Mouse (Mus musculus): ENCODE measurements at regions not wholly inside any gene's neighbourhood (a gene's known extent, or its start where the extent isn't known, plus 50 kb on each side); places are given as distances from the start of the nearest gene placed in this dataset.

DNA sequence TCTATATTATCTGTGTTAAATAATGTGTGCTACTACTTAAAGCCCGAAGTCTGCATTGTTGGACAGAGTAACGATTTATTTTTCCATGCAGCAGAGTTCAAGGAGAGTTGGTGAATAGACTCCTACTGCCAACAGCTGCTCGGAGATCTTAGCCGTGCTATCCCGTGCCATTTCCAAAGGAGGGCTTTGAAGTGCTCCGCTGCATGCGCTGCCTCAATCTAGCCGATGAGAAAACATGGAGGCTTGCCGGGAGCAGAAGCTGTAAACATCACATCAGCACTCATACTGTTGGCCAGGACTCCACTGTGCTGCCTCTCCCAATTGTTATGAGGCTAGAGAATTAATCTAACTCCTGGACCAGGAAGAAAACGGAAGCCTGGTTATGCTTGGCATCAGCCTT, 174.1 kb upstream of the Hnrnpa3 start:
- DNase-seq (ENCODE audit: low read depth, low spot score): no peak

DNA sequence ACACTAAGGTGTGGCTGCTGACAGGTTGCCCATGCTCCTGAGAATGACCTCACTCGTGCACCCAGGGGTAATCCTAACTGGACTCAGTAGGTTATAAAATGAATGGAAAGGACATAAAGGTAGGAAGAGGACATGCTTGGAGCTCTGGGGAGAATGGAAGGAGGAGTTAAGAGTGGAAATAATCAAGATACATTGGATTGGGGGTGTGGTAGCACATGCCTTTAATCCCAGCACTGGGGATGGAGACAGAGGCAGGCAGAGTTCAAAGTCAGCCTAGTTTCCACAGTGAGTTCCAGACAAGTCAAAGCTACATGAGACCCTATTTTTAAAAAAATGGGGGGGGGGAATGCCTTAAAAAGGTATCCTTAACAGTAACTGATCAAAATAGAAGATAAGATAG, 167.9 kb upstream of the Hnrnpa3 start:
- no peak for DNase-seq (ENCODE audit: low read depth, low spot score)

- peak; percentile 13 for DNase-seq (ENCODE audit: low read depth, low spot score)
These were observed 167.1 kb upstream of the Hnrnpa3 start for GRCm38 (mm10) chr2:75491789-75492500.

GRCm38 (mm10) chr2:75492501-75492898, 166.6 kb upstream of the Hnrnpa3 start:
- DNase-seq (ENCODE audit: low read depth, low spot score): no peak

GRCm38 (mm10) chr2:75496606-75497240, 162.3 kb upstream of the Hnrnpa3 start:
- no peak for DNase-seq (ENCODE audit: low read depth, low spot score)

GRCm38 (mm10) chr2:75510223-75510622, 148.8 kb upstream of the Hnrnpa3 start:
- DNase-seq (ENCODE audit: low read depth, low spot score): no peak

- no peak for DNase-seq (ENCODE audit: low read depth, low spot score)
These were observed 146.5 kb upstream of the Hnrnpa3 start for GRCm38 (mm10) chr2:75512422-75513170.

GRCm38 (mm10) chr2:75514171-75514570, 144.9 kb upstream of the Hnrnpa3 start:
- no peak for DNase-seq (ENCODE audit: low read depth, low spot score)

GRCm38 (mm10) chr2:75516223-75516622, 142.8 kb upstream of the Hnrnpa3 start:
- DNase-seq (ENCODE audit: low read depth, low spot score): no peak

DNA sequence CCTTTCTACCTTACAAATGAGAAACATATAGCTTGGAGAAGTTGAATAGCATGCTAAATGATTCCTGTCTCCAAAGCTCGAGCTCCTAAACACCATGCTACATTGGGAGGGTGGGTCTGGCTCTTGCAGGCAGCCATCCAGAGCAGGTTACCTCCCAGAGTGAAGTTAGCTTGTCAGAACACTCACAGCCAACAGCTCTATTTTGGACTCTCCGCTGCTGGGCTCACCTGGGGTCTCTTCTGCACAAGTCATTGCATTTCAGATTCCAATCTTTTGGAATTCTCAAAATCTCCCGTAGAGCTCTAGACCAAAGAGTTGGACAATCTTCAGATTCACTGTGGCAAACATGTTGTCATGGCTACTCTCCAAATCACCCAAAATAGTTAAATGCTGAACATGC, 142.0 kb upstream of the Hnrnpa3 start:
- DNase-seq (ENCODE audit: low read depth, low spot score): no peak

DNA sequence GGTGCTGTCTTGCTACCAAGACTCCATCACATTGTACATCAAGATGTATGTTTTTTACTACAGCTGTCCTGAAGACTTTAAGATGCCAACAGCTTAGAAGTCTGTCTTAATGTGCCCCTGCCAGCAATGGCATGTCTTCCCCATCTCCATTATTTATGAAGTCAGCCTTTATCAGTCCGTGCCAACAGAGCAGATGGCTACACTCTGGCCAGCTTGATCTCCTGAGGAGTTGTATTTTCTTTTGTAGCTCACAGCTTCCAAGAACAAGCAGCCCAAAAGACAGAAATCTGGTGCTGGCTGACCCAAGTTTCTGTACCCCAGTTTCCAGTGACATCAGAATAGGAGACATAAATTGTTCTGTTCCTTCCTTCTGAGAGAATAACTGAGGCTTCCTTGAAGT, 140.5 kb upstream of the Hnrnpa3 start:
- no peak for DNase-seq (ENCODE audit: low read depth, low spot score)

- no peak for DNase-seq (ENCODE audit: low read depth, low spot score)
These were observed 133.5 kb upstream of the Hnrnpa3 start for GRCm38 (mm10) chr2:75525562-75525961.

- no peak for DNase-seq (ENCODE audit: low read depth, low spot score)
These were observed 130.4 kb upstream of the Hnrnpa3 start for GRCm38 (mm10) chr2:75528706-75529105.

GRCm38 (mm10) chr2:75538114-75538513, 120.9 kb upstream of the Hnrnpa3 start:
- DNase-seq (ENCODE audit: low read depth, low spot score): no peak

DNA sequence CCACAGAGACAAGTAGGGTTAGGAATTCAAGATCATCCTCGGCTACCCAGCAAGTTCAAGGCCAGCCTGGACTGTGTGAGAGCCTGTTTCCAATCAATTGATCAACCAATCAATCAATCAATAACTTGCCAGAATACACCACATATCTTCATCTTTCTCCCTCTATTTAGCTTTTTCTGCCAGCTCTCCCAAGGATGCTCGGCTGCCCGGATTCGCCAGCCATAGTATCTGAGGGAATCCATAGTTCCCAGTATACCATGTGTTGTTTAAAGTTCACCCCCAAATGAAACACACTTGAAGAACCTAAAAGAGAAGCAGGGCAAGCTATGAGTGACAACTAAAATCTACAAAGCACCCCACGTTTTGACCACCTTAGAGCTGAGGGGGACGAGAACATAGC, 119.3 kb upstream of the Hnrnpa3 start:
- no peak for DNase-seq (ENCODE audit: low read depth, low spot score)

DNA sequence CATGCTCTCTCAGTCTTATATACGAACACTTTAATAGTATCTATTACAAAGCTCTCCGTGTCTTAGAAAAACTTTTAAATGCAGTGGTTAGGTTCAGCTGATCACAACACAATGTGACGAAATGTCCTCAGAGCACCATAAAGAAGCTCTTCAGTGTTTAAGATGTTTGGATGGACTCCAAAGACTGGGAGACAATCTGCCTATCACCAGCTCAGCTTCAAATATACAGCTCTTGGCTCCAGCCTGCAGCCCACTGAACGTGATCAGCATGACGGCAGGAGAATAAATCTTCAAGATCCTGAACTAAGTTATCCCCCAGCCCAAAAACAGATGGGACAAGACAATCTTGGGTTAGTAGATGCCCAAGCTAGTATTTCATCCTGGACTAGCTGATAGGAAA, 116.7 kb upstream of the Hnrnpa3 start:
- no peak for DNase-seq (ENCODE audit: low read depth, low spot score)

GRCm38 (mm10) chr2:75542781-75543180, 116.3 kb upstream of the Hnrnpa3 start:
- DNase-seq (ENCODE audit: low read depth, low spot score): no peak

- no peak for DNase-seq (ENCODE audit: low read depth, low spot score)
These were observed 113.1 kb upstream of the Hnrnpa3 start for GRCm38 (mm10) chr2:75545971-75546370.

DNA sequence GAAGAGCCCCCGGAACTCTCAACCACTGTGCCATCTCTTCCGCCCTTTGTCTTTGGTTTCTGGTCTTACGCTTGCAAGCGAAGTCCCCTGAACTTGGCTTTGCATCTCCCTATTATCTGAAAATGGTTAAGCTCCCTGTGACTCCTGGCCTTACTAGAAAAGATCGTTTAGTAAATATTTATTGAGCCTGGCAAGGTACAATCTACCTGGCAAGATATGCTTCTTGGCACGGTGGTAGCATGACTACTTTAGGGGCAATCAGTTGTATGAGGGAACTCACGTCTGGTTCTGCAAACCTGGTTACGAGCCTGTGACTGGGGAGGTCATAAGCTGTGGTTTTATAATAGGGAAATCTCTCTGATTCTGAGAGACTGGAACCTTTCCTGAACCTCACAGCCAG, 103.4 kb upstream of the Hnrnpa3 start:
- DNase-seq (ENCODE audit: low read depth, low spot score): no peak

DNA sequence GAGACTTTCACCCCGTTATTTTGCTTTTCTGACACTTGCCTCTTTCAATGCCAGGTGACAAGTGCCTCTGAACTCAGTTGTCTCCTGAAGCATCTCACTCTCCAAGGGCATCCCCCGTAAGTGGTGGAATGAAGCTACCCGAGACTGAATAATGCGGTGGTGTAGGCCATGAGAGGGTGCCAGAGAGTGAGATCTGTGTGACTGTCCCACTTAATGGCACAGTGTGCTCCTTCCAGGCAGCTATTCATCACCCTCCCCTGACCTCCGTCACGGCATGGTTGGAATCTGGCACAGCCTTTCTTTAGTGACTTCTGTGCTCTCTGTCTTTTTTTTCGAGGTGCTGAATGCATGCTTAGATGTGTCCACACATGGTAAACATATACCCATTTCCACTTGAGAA, 102.3 kb upstream of the Hnrnpa3 start:
- no peak for DNase-seq (ENCODE audit: low read depth, low spot score)

DNA sequence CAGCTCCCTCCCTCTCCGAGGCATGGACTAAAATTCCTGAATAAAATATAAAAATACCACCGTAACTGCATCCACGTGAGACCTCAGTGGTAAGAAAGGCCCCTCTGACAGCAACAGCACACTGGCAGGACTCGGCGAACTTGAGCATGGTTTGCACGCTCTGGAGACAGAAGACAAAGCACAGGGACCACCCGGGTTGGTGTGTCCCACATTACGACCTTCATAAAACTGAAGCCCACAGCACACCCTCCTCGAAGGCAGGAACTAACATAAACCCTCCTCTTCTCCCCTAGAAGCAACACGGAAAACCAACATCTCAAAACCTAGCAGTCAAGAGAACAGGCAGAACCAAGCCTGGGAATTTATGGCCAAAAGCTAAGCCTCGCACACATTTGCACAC, 101.7 kb upstream of the Hnrnpa3 start:
- DNase-seq (ENCODE audit: low read depth, low spot score): no peak

DNA sequence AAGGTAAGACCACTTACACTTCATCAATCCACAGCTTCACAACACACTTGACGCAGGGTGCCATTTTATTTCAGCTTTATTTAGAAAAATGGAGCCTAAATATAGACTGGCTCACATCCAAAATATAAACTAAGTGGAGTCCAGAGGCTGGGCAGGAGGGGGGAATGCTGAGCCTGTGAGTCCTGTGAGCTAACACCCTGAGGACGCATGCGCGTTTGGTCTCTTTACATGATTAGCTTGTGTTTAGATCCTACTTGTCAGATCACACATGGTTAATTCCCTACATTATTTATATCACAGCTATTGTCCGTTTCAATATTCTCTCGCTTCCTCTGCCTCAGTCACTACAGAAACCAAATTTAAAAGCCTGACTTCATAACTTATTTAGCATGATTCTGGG, 99.1 kb upstream of the Hnrnpa3 start:
- DNase-seq (ENCODE audit: low read depth, low spot score): no peak

All from retina, postnatal 7 days (tissue).